Mouse (Mus musculus): ENCODE measurements at regions not wholly inside any gene's neighbourhood (a gene's known extent, or its start where the extent isn't known, plus 50 kb on each side); places are given as distances from the start of the nearest gene placed in this dataset.

GRCm38 (mm10) chr7:125112820-125113273 is 331.6 kb upstream of the Kdm8 start:
- no peak for DNase-seq (ENCODE audit: low spot score)
- 78% methylated on average over 9 of the region's 9 CpGs for WGBS
- Histone ChIP-seq H3K4me3 (no peak overlapping the region), H3K4me1 (no peaks in the 10 kb centered on the region), H3K9me3 (no peaks in the 10 kb centered on the region), H3K36me3 (replicated peaks) (no peaks in the 10 kb centered on the region), H3K27me3 (replicated peaks; ENCODE audit: low read depth, poor library complexity, severe bottlenecking) (no peaks in the 10 kb centered on the region), H3K27ac (replicated peaks) (no peak overlapping the region)

DNA sequence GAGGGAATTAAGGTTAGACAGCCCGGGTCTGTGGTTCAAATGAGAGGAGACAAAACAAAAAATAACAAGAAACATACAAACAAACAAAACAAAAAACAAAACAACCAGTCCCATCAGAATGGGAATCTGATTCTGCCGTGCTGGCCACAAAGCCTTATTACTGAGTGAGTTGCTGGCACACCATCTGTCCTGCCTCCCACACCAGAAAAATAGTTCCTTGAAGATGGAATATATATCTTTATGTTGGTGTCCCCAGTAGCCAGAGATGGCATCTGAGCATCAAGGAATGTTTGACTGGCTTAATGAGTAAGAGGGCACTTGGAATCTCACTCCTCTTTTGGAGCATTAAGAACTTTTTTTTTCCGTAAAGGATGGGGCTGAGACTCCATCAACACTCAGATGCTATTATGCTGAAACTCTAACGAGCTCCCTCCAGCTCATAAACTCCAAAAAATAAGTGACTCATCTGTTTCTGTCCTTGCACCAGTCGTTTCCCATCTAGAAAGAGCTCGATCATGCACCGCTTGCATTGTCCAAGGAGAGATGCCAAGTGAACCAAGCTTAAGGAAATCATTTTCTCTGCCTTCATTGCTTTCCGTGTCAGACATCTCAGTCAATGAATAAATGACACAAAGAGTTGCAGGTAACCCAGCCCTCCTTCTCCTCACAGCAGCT is 329.0 kb upstream of the Kdm8 start:
- H3K27ac ChIP-seq (replicated peaks), result no peak overlapping the region
- DNase-seq (ENCODE audit: low spot score), result no peak
- H3K9me3 ChIP-seq, result no peaks in the 10 kb centered on the region
- no peaks in the 10 kb centered on the region for H3K4me1 ChIP-seq
- H3K27me3 ChIP-seq (replicated peaks; ENCODE audit: low read depth, poor library complexity, severe bottlenecking), result no peaks in the 10 kb centered on the region
- H3K36me3 ChIP-seq (replicated peaks), result no peaks in the 10 kb centered on the region
- WGBS, result 84% methylated on average over 8 of the region's 8 CpGs
- no peak overlapping the region for H3K4me3 ChIP-seq

DNA sequence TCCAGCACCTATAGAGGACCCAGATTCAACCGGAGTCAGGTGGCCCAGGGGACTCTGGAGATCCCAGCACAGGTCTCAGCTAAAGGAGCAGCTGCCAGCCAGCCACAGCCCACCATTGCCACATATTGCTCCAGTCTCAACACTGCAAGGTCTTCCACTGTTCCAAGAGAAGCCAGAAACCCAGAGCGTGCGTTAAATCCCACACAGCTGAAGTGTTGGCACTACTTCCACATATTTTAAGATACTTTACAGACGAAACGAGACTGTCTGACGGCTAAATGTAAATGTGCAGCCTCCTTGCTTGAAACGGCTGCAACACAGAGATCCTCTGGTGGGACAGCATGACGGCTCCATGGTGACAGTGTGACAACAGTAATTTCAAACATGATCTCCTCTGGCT is 327.3 kb upstream of the Kdm8 start:
- H3K36me3 ChIP-seq (replicated peaks), result no peaks in the 10 kb centered on the region
- no peaks in the 10 kb centered on the region for H3K27me3 ChIP-seq (replicated peaks; ENCODE audit: low read depth, poor library complexity, severe bottlenecking)
- no peak overlapping the region for H3K4me3 ChIP-seq
- DNase-seq (ENCODE audit: low spot score), result no peak
- no peaks in the 10 kb centered on the region for H3K4me1 ChIP-seq
- WGBS, result 92% methylated on average over 8 of the region's 8 CpGs
- H3K27ac ChIP-seq (replicated peaks), result no peak overlapping the region
- H3K9me3 ChIP-seq, result no peaks in the 10 kb centered on the region

- DNase-seq (ENCODE audit: low spot score), result no peak
- Histone ChIP-seq H3K4me3 (no peak overlapping the region), H3K27ac (replicated peaks) (no peak overlapping the region), H3K4me1 (no peaks in the 10 kb centered on the region), H3K36me3 (replicated peaks) (no peaks in the 10 kb centered on the region), H3K9me3 (no peaks in the 10 kb centered on the region), H3K27me3 (replicated peaks; ENCODE audit: low read depth, poor library complexity, severe bottlenecking) (no peaks in the 10 kb centered on the region)
- 79% methylated on average over 1 of the region's 1 CpGs for WGBS
These were observed 315.3 kb upstream of the Kdm8 start for GRCm38 (mm10) chr7:125129187-125129586.

GRCm38 (mm10) chr7:125131968-125132367 is 312.5 kb upstream of the Kdm8 start:
- no peak overlapping the region for H3K4me3 ChIP-seq
- no peaks in the 10 kb centered on the region for H3K27me3 ChIP-seq (replicated peaks; ENCODE audit: low read depth, poor library complexity, severe bottlenecking)
- no peak for DNase-seq (ENCODE audit: low spot score)
- H3K36me3 ChIP-seq (replicated peaks), result no peaks in the 10 kb centered on the region
- WGBS, result 71% methylated on average over 1 of the region's 1 CpGs
- no peaks in the 10 kb centered on the region for H3K4me1 ChIP-seq
- no peaks in the 10 kb centered on the region for H3K9me3 ChIP-seq
- no peak overlapping the region for H3K27ac ChIP-seq (replicated peaks)

DNA sequence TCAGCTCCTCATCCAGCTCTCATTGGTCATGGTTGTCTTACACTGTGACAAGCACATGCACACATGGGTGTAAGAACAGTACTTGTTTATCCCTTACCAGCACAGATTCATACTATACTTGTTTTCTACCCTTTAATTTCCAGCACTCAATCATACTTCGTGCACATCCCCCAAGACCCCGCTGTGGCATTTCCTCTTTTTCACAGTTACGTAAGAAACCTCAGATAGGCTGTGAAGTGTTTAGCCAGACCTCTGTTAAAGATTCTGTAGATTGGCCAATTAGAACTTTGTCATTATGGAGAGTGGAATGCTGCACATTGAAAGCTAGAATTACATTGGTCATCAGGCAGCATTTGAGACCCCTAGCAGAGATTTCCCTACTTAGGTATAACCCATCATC is 305.9 kb upstream of the Kdm8 start:
- DNase-seq (ENCODE audit: low spot score), result no peak
- 84% methylated on average over 3 of the region's 3 CpGs for WGBS
- Histone ChIP-seq H3K36me3 (replicated peaks) (no peaks in the 10 kb centered on the region), H3K4me3 (no peak overlapping the region), H3K27me3 (replicated peaks; ENCODE audit: low read depth, poor library complexity, severe bottlenecking) (no peaks in the 10 kb centered on the region), H3K27ac (replicated peaks) (no peak overlapping the region), H3K9me3 (no peaks in the 10 kb centered on the region), H3K4me1 (no peaks in the 10 kb centered on the region)

- 92% methylated on average over 2 of the region's 2 CpGs for WGBS
- no peak for DNase-seq (ENCODE audit: low spot score)
- no peak overlapping the region for H3K27ac ChIP-seq (replicated peaks)
- H3K4me1 ChIP-seq, result no peaks in the 10 kb centered on the region
- no peaks in the 10 kb centered on the region for H3K9me3 ChIP-seq
- no peaks in the 10 kb centered on the region for H3K27me3 ChIP-seq (replicated peaks; ENCODE audit: low read depth, poor library complexity, severe bottlenecking)
- no peaks in the 10 kb centered on the region for H3K36me3 ChIP-seq (replicated peaks)
- H3K4me3 ChIP-seq, result no peak overlapping the region
These were observed 305.3 kb upstream of the Kdm8 start for GRCm38 (mm10) chr7:125139196-125139595.

- no peaks in the 10 kb centered on the region for H3K36me3 ChIP-seq (replicated peaks)
- DNase-seq (ENCODE audit: low spot score), result no peak
- WGBS, result 75% methylated on average over 3 of the region's 3 CpGs
- H3K4me1 ChIP-seq, result no peaks in the 10 kb centered on the region
- no peaks in the 10 kb centered on the region for H3K27me3 ChIP-seq (replicated peaks; ENCODE audit: low read depth, poor library complexity, severe bottlenecking)
- H3K27ac ChIP-seq (replicated peaks), result no peak overlapping the region
- H3K9me3 ChIP-seq, result no peaks in the 10 kb centered on the region
- H3K4me3 ChIP-seq, result no peak overlapping the region
These were observed 303.6 kb upstream of the Kdm8 start for GRCm38 (mm10) chr7:125140854-125141253.

DNA sequence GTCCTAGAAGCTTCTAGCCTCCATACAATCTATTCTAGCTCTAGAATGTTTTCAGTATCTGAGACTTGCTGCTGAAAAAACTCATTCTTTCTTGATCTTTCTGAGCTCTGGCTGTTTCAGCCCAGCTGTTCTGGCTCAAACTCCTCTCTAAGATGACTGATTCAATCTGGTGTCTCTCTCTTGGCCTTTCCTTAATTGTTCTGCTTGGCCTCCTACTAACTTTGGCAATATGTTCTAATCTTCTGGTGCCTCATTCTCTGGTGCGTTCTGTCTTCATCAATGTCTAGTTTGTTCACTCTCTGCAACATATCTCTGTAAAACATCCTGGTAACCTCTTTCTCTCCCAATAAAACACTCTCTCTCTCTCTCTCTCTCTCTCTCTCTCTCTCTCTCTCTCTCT is 302.6 kb upstream of the Kdm8 start:
- Histone ChIP-seq H3K27me3 (replicated peaks; ENCODE audit: low read depth, poor library complexity, severe bottlenecking) (no peaks in the 10 kb centered on the region), H3K36me3 (replicated peaks) (no peaks in the 10 kb centered on the region), H3K9me3 (no peaks in the 10 kb centered on the region), H3K4me1 (no peaks in the 10 kb centered on the region), H3K4me3 (no peak overlapping the region), H3K27ac (replicated peaks) (no peak overlapping the region)
- WGBS, result 88% methylated on average over 1 of the region's 1 CpGs
- no peak for DNase-seq (ENCODE audit: low spot score)

DNA sequence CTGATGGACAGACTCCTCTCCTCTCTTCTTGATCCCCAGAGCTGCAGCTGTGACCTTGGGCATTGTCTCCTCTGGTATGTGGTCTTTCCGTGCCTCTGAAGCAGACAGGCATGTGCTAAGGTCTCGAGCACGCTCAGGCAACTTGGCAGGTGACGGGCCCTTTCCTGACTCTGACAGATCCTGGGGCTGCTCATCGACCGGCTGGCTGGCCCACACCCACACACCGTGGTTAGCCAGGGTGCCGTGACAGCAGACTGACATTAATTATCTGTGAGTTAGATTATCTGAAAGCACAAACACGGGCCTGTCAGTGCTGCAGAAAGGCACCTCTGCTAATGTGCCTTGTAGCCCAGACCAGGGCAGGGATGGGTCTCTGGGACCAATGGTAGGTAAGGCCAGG is 298.5 kb upstream of the Kdm8 start:
- H3K4me1 ChIP-seq, result no peaks in the 10 kb centered on the region
- H3K9me3 ChIP-seq, result no peaks in the 10 kb centered on the region
- H3K27me3 ChIP-seq (replicated peaks; ENCODE audit: low read depth, poor library complexity, severe bottlenecking), result no peaks in the 10 kb centered on the region
- DNase-seq (ENCODE audit: low spot score), result no peak
- H3K36me3 ChIP-seq (replicated peaks), result no peaks in the 10 kb centered on the region
- WGBS, result 71% methylated on average over 9 of the region's 9 CpGs
- no peak overlapping the region for H3K27ac ChIP-seq (replicated peaks)
- no peak overlapping the region for H3K4me3 ChIP-seq

- H3K27ac ChIP-seq (replicated peaks), result no peak overlapping the region
- no peak for DNase-seq (ENCODE audit: low spot score)
- H3K4me3 ChIP-seq, result no peak overlapping the region
- no peaks in the 10 kb centered on the region for H3K4me1 ChIP-seq
- WGBS, result 97% methylated on average over 2 of the region's 2 CpGs
- H3K36me3 ChIP-seq (replicated peaks), result no peaks in the 10 kb centered on the region
- no peaks in the 10 kb centered on the region for H3K9me3 ChIP-seq
- H3K27me3 ChIP-seq (replicated peaks; ENCODE audit: low read depth, poor library complexity, severe bottlenecking), result no peaks in the 10 kb centered on the region
These were observed 295.3 kb upstream of the Kdm8 start for GRCm38 (mm10) chr7:125149151-125149550.

DNA sequence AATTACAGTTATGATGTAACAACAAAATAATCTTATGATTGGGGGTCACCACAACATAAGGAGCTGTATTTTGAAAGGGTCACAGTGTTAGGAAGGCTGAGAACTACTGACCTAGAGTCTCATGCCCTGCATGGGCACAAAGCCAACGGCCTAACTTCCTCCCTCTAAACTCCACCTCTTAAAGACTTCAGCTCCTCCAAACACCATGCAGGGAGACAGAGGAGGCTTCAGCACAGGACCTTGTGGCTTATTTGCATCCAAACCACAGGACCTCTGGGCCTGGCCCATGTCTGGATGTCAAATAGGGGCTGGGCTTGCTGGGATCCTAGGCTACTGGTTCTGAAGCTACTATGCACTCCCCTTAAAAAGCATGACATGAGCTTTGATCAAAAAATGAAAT is 294.7 kb upstream of the Kdm8 start:
- no peaks in the 10 kb centered on the region for H3K36me3 ChIP-seq (replicated peaks)
- no peak overlapping the region for H3K27ac ChIP-seq (replicated peaks)
- H3K27me3 ChIP-seq (replicated peaks; ENCODE audit: low read depth, poor library complexity, severe bottlenecking), result no peaks in the 10 kb centered on the region
- peaks cover 2% of the 10 kb centered on the region; the same call in 1 of the 2 replicates for H3K4me1 ChIP-seq
- no peak overlapping the region for H3K4me3 ChIP-seq
- DNase-seq (ENCODE audit: low spot score), result no peak
- WGBS, result 79% methylated on average over 1 of the region's 1 CpGs
- H3K9me3 ChIP-seq, result no peaks in the 10 kb centered on the region

- Histone ChIP-seq H3K9me3 (no peaks in the 10 kb centered on the region), H3K4me3 (no peak overlapping the region), H3K27ac (replicated peaks) (no peak overlapping the region), H3K4me1 (peaks cover 11% of the 10 kb centered on the region), H3K36me3 (replicated peaks) (no peaks in the 10 kb centered on the region), H3K27me3 (replicated peaks; ENCODE audit: low read depth, poor library complexity, severe bottlenecking) (no peaks in the 10 kb centered on the region)
- no peak for DNase-seq (ENCODE audit: low spot score)
- 91% methylated on average over 5 of the region's 5 CpGs for WGBS
These were observed 292.2 kb upstream of the Kdm8 start for GRCm38 (mm10) chr7:125152281-125152680.

Data from embryonic facial prominence, embryonic 10.5 days (tissue).